Mouse (Mus musculus): Measurements from ENCODE around the gene Sulf2. TPM values are rescaled to one million over a fixed set of nuclear protein-coding genes. Genes with fewer than 3 reads are reported as not detected.

Gene Sulf2
- total RNA-seq, 2 experiments from 2014 or later, result 89.6 to 94.7 TPM

GRCm38 (mm10) chr2:166027834-166028233 lies 127.6 kb downstream of the Sulf2 start:
- no peak for DNase-seq (ENCODE audit: low spot score in 2 of 2)

GRCm38 (mm10) chr2:166025943-166026342 lies 129.5 kb downstream of the Sulf2 start:
- no peak for DNase-seq (ENCODE audit: low spot score in 2 of 2)

GRCm38 (mm10) chr2:166024621-166025020 lies 130.8 kb downstream of the Sulf2 start:
- DNase-seq (ENCODE audit: low spot score in 2 of 2), result no peak

- DNase-seq (ENCODE audit: low spot score in 2 of 2), result no peak
Measured at GRCm38 (mm10) chr2:166024079-166024478, 131.4 kb downstream of the Sulf2 start.

Other genes with a start within 250 kb of the Sulf2 start
- 10 to 100 TPM; 33.8 to 37.8 TPM for gene Ncoa3, start 163.0 kb downstream of the Sulf2 start, total RNA-seq (2021)

Measured in adrenal gland, postnatal 4 days (tissue).